Mouse (Mus musculus) CH12.LX (cell line): ENCODE results near the gene Gm4981. TPM values are rescaled to one million over a fixed set of nuclear protein-coding genes. Genes with fewer than 3 reads are reported as not detected.
A peak's percentile ranks its signal among the peaks of the same experiment; 100 is the strongest.

ENCODE experiments used
- DNase-seq: peaks from one replicate; pipeline ENCODE4 v3.0.0-alpha.2; 2013; ENCODE audit errors: extremely low read depth
- H3K27ac ChIP-seq: 2 replicates; pipeline ENCODE4 v1.5.1; 2012; ENCODE audit warnings: low read depth, mild to moderate bottlenecking, control low read depth, moderate library complexity; ENCODE audit not compliant: insufficient read depth
- H3K27me3 ChIP-seq: replicated peaks from 2 replicates; pipeline ENCODE3; 2012; ENCODE audit warnings: inconsistent platforms
- H3K36me3 ChIP-seq, 2 experiments: replicated peaks in 1 of 2; 2 replicates each; pipeline versions ENCODE3 to v1.6.1; 2012; ENCODE audit warnings: inconsistent platforms in 1 of 2, low read length in 1 of 2, mild to moderate bottlenecking in 1 of 2, mixed read lengths in 1 of 2, moderate library complexity in 1 of 2; ENCODE audit not compliant: control insufficient read depth in 1 of 2, insufficient read depth in 1 of 2
- H3K4me1 ChIP-seq, 2 experiments: 2 replicates each; pipeline ENCODE4 v1.6.1; 2012; ENCODE audit warnings: inconsistent platforms in 1 of 2, moderate library complexity in 1 of 2; ENCODE audit not compliant: insufficient read depth in 2 of 2, control insufficient read depth in 1 of 2
- H3K4me2 ChIP-seq: 2 replicates; pipeline ENCODE4 v1.6.1; 2012; ENCODE audit warnings: low read depth, mild to moderate bottlenecking, control low read depth; ENCODE audit not compliant: poor library complexity, insufficient read depth, severe bottlenecking
- H3K4me3 ChIP-seq, 3 experiments: fragments of 150-350 bp in 1 of 3; sonication (generic) in 1 of 3; replicated peaks in 1 of 3; 2 replicates each; pipeline versions ENCODE3 to v1.5.1; 2011 to 2012; ENCODE audit warnings: low read depth in 2 of 3, low read length in 2 of 3, mild to moderate bottlenecking in 2 of 3, moderate library complexity in 2 of 3, control low read depth in 1 of 3, improper control_type of control experiment in 1 of 3, inconsistent platforms in 1 of 3, mixed read lengths in 1 of 3; ENCODE audit not compliant: poor library complexity in 1 of 3
- H3K79me2 ChIP-seq: replicated peaks from 2 replicates; pipeline ENCODE4 v1.6.1; 2012; ENCODE audit warnings: mild to moderate bottlenecking, moderate library complexity; ENCODE audit not compliant: control insufficient read depth, poor library complexity, insufficient read depth, severe bottlenecking; ENCODE audit errors: extremely low read depth
- H3K9ac ChIP-seq: 2 replicates; pipeline ENCODE4 v1.6.1; 2012; ENCODE audit warnings: low read depth, mild to moderate bottlenecking, control low read depth, moderate library complexity; ENCODE audit not compliant: insufficient read depth
- H3K9me3 ChIP-seq: replicated peaks from 2 replicates; pipeline ENCODE3; 2012; ENCODE audit warnings: low read length, inconsistent platforms, mixed read lengths
- BHLHE40 ChIP-seq: IDR thresholded peaks from 2 replicates; pipeline ENCODE4 v1.6.1; 2011; ENCODE audit warnings: mild to moderate bottlenecking, low read depth, low read length, improper control_type of control experiment
- CHD1 ChIP-seq: IDR thresholded peaks from 2 replicates; pipeline ENCODE4 v1.6.1; 2012; ENCODE audit warnings: low read depth, low read length, improper control_type of control experiment, inconsistent platforms
- CHD2 ChIP-seq: IDR thresholded peaks from 2 replicates; pipeline ENCODE4 v1.6.1; 2011; ENCODE audit warnings: low read length, improper control_type of control experiment
- CTCF ChIP-seq, 2 experiments: IDR thresholded peaks in 1 of 2; conservative IDR thresholded peaks in 1 of 2; 2 replicates each; pipeline ENCODE4 v1.5.1; 2011 to 2012; ENCODE audit warnings: low read depth in 2 of 2, low read length in 2 of 2, improper control_type of control experiment in 1 of 2, inconsistent platforms in 1 of 2, mild to moderate bottlenecking in 1 of 2, moderate library complexity in 1 of 2
- ELF1 ChIP-seq: IDR thresholded peaks from 2 replicates; pipeline ENCODE4 v1.6.1; 2014; ENCODE audit warnings: low read depth, mild to moderate bottlenecking, inconsistent platforms, low read length, improper control_type of control experiment
- EP300 ChIP-seq: IDR thresholded peaks from 2 replicates; pipeline ENCODE4 v1.6.1; 2011; ENCODE audit warnings: low read length, improper control_type of control experiment
- ETS1 ChIP-seq: conservative IDR thresholded peaks from 2 replicates; pipeline ENCODE4 v1.6.1; 2012; ENCODE audit warnings: low read depth, mild to moderate bottlenecking, inconsistent platforms, low read length, improper control_type of control experiment, moderate library complexity
- GABPA ChIP-seq: IDR thresholded peaks from 2 replicates; pipeline ENCODE4 v1.6.1; 2012; ENCODE audit warnings: low read depth, low read length, improper control_type of control experiment, inconsistent platforms; ENCODE audit not compliant: insufficient replicate concordance
- HCFC1 ChIP-seq: IDR thresholded peaks from 2 replicates; pipeline ENCODE4 v1.6.1; 2012; ENCODE audit warnings: low read depth, mild to moderate bottlenecking, inconsistent platforms, low read length, improper control_type of control experiment
- IRF4 ChIP-seq: IDR thresholded peaks from 2 replicates; pipeline ENCODE4 v1.6.1; 2014; ENCODE audit warnings: low read depth, mild to moderate bottlenecking, inconsistent platforms, low read length, improper control_type of control experiment
- JUN ChIP-seq: IDR thresholded peaks from 2 replicates; pipeline ENCODE4 v1.6.1; 2011; ENCODE audit warnings: low read depth, mild to moderate bottlenecking, low read length, improper control_type of control experiment, moderate library complexity; ENCODE audit not compliant: insufficient read depth
- JUND ChIP-seq: conservative IDR thresholded peaks from 2 replicates; pipeline ENCODE4 v1.6.1; 2011; ENCODE audit warnings: low read depth, low read length, improper control_type of control experiment
- KAT2A ChIP-seq: IDR thresholded peaks from 2 replicates; pipeline ENCODE4 v1.6.1; 2012; ENCODE audit warnings: low read length, improper control_type of control experiment, inconsistent platforms; ENCODE audit not compliant: insufficient replicate concordance
- MAFK ChIP-seq: IDR thresholded peaks from 2 replicates; pipeline ENCODE4 v1.6.1; 2011; ENCODE audit warnings: low read length, improper control_type of control experiment; ENCODE audit not compliant: insufficient replicate concordance
- MAX ChIP-seq: IDR thresholded peaks from 2 replicates; pipeline ENCODE4 v1.6.1; 2011; ENCODE audit warnings: low read length, improper control_type of control experiment
- MAZ ChIP-seq: IDR thresholded peaks from 2 replicates; pipeline ENCODE4 v1.6.1; 2012; ENCODE audit warnings: low read depth, mild to moderate bottlenecking, inconsistent platforms, low read length, improper control_type of control experiment, moderate library complexity
- MEF2A ChIP-seq: IDR thresholded peaks from 2 replicates; pipeline ENCODE4 v1.6.1; 2014; ENCODE audit warnings: low read depth, mild to moderate bottlenecking, inconsistent platforms, low read length, improper control_type of control experiment, borderline replicate concordance
- MXI1 ChIP-seq: IDR thresholded peaks from 2 replicates; pipeline ENCODE4 v1.6.1; 2011; ENCODE audit warnings: mild to moderate bottlenecking, low read depth, low read length, improper control_type of control experiment
- MYC ChIP-seq: IDR thresholded peaks from 2 replicates; pipeline ENCODE4 v1.6.1; 2011; ENCODE audit warnings: low read depth, mild to moderate bottlenecking, improper control_type of control experiment, low read length
- NELFE ChIP-seq: IDR thresholded peaks from 2 replicates; pipeline ENCODE4 v1.6.1; 2011; ENCODE audit warnings: low read depth, low read length, improper control_type of control experiment
- NRF1 ChIP-seq: IDR thresholded peaks from 2 replicates; pipeline ENCODE4 v1.6.1; 2014; ENCODE audit warnings: low read depth, mild to moderate bottlenecking, inconsistent platforms, low read length, improper control_type of control experiment, moderate library complexity
- PAX5 ChIP-seq: IDR thresholded peaks from 2 replicates; pipeline ENCODE4 v1.6.1; 2012; ENCODE audit warnings: low read length, inconsistent platforms, mixed read lengths
- POLR2A ChIP-seq: IDR thresholded peaks from 2 replicates; pipeline ENCODE4 v1.6.1; 2011; ENCODE audit warnings: low read depth, mild to moderate bottlenecking, improper control_type of control experiment, low read length
- POLR2AphosphoS2 ChIP-seq: IDR thresholded peaks from 2 replicates; pipeline ENCODE4 v1.6.1; 2011; ENCODE audit warnings: low read depth, low read length, improper control_type of control experiment
- RAD21 ChIP-seq: IDR thresholded peaks from 2 replicates; pipeline ENCODE4 v1.6.1; 2011; ENCODE audit warnings: low read depth, mild to moderate bottlenecking, low read length, improper control_type of control experiment, moderate library complexity
- RCOR1 ChIP-seq: conservative IDR thresholded peaks from 2 replicates; pipeline ENCODE4 v1.6.1; 2012; ENCODE audit warnings: low read depth, mild to moderate bottlenecking, inconsistent platforms, low read length, improper control_type of control experiment
- SMC3 ChIP-seq: IDR thresholded peaks from 2 replicates; pipeline ENCODE4 v1.6.1; 2011; ENCODE audit warnings: low read depth, low read length, improper control_type of control experiment
- TBP ChIP-seq: conservative IDR thresholded peaks from 2 replicates; pipeline ENCODE4 v1.6.1; 2011; ENCODE audit warnings: low read depth, low read length, improper control_type of control experiment
- TCF12 ChIP-seq: IDR thresholded peaks from 2 replicates; pipeline ENCODE4 v1.6.1; 2014; ENCODE audit warnings: low read depth, mild to moderate bottlenecking, inconsistent platforms, low read length, improper control_type of control experiment
- UBTF ChIP-seq: IDR thresholded peaks from 2 replicates; pipeline ENCODE4 v1.6.1; 2012; ENCODE audit warnings: low read depth, mild to moderate bottlenecking, inconsistent platforms, low read length, improper control_type of control experiment, moderate library complexity
- USF1 ChIP-seq: IDR thresholded peaks from 2 replicates; pipeline ENCODE4 v1.6.1; 2014; ENCODE audit warnings: low read depth, mild to moderate bottlenecking, inconsistent platforms, low read length, improper control_type of control experiment
- USF2 ChIP-seq: conservative IDR thresholded peaks from 2 replicates; pipeline ENCODE4 v1.6.1; 2011; ENCODE audit warnings: low read depth, low read length, improper control_type of control experiment
- ZC3H11A ChIP-seq: IDR thresholded peaks from 2 replicates; pipeline ENCODE4 v1.6.1; 2012; ENCODE audit warnings: low read depth, mild to moderate bottlenecking, inconsistent platforms, low read length, improper control_type of control experiment
- ZKSCAN1 ChIP-seq: IDR thresholded peaks from 2 replicates; pipeline ENCODE4 v1.6.1; 2012; ENCODE audit warnings: low read depth, inconsistent platforms, low read length, improper control_type of control experiment, borderline replicate concordance
- ZMIZ1 ChIP-seq: IDR thresholded peaks from 2 replicates; pipeline ENCODE4 v1.6.1; 2012; ENCODE audit warnings: low read depth, mild to moderate bottlenecking, inconsistent platforms, low read length, improper control_type of control experiment
- ZNF384 ChIP-seq: IDR thresholded peaks from 2 replicates; pipeline ENCODE4 v1.6.1; 2012; ENCODE audit warnings: low read depth, low read length, improper control_type of control experiment, inconsistent platforms
- dilution Hi-C: fragments of 300-500 bp; cut with MboI; formaldehyde crosslinking; loops from 2 replicates; pipeline ENCODE4 v1.14.3; 2020; ENCODE audit warnings: low sequenced_read_pairs; ENCODE audit not compliant: extremely low pct_unique_long_range_greater_than_20kb, extremely low pct_ligation_motif_present
- in situ Hi-C: fragments of 300-500 bp; cut with MboI; formaldehyde crosslinking; loops from 3 replicates; pipeline ENCODE4 v1.14.3; 2019; ENCODE audit warnings: low sequenced_read_pairs, low pct_ligation_motif_present, low pct_unique_long_range_greater_than_20kb, mixed read lengths
- polyA plus RNA-seq: library from polyadenylated mRNA; unstranded; fragments of >175 nt; gene quantifications from 2 replicates; pipeline ENCODE4 v1.2.1, GENCODE M21; 2012; ENCODE audit warnings: low read depth; ENCODE audit not compliant: insufficient read length
- total RNA-seq, 2 experiments: library from RNA; depleted of rRNA; stranded (reverse); fragments of 300-350 nt in 1 of 2; fragments of >200 nt in 1 of 2; gene quantifications; 2 replicates each; pipeline ENCODE4 v1.2.3; 2012 to 2014

Gene Gm4981
- total and polyA plus RNA-seq, 3 experiments, result not detected

- TF ChIP-seq ZKSCAN1 (no peak), POLR2AphosphoS2 (peak; percentile 91), EP300 (no peak), KAT2A (0 out of 2 replicates have a peak, but pooled peaks have one; percentile 67), USF1 (no peak), ZMIZ1 (peak; percentile 35; the same call in 1 of the 2 replicates), USF2 (no peak)
Observed at GRCm38 (mm10) chr10:58255213-58255892, 18.9 kb upstream of the Gm4981 start, which contains the start of gene Gcc2 (continued).

- H3K27me3 ChIP-seq, result no peaks in the 10 kb centered on the region
- in situ Hi-C loops (no loop called here), dilution Hi-C loops (no loop called here)
- peaks cover 9 to 16% of the 10 kb centered on the region in 2 experiments for H3K36me3 ChIP-seq
- H3K4me3 ChIP-seq, result peak overlapping the region; percentile 90 to 91 (median 91)
- no peak overlapping the region for H3K27ac ChIP-seq
- peaks cover 0 to 18% of the 10 kb centered on the region in 2 experiments; a peak in 2 of 4 replicates for H3K4me1 ChIP-seq
- peaks cover 5% of the 10 kb centered on the region; the same call in 1 of the 2 replicates for H3K79me2 ChIP-seq
- peak overlapping the region; percentile 95 for H3K4me2 ChIP-seq
- peak; percentile 28 for DNase-seq
- H3K9me3 ChIP-seq, result no peaks in the 10 kb centered on the region
- peak overlapping the region; percentile 72 for H3K9ac ChIP-seq
- no peak for TF ChIP-seq MAZ
- TF ChIP-seq JUN, result no peak
- no peak for TF ChIP-seq MAFK
- TF ChIP-seq ZMIZ1, result no peak
- no peak for TF ChIP-seq PAX5
- no peak for TF ChIP-seq MXI1
- TF ChIP-seq ZKSCAN1, result no peak
- no peak for TF ChIP-seq HCFC1
- no peak for TF ChIP-seq RCOR1
- no peak for TF ChIP-seq ELF1
- TF ChIP-seq ETS1, result no peak
- TF ChIP-seq TBP, result no peak
- peak; percentile 84 for TF ChIP-seq BHLHE40
- TF ChIP-seq MAX, result peak; percentile 81
- no peak for TF ChIP-seq IRF4
- TF ChIP-seq MYC, result no peak
- no peak for TF ChIP-seq GABPA
- TF ChIP-seq JUND, result no peak
- no peak for TF ChIP-seq RAD21
- no peak for TF ChIP-seq TCF12
- no peak for TF ChIP-seq POLR2A
- no peak for TF ChIP-seq CHD1
- no peak for TF ChIP-seq UBTF
- no peak for TF ChIP-seq EP300
- TF ChIP-seq ZC3H11A, result no peak
- TF ChIP-seq MEF2A, result no peak
- TF ChIP-seq POLR2AphosphoS2, result no peak
- no peak for TF ChIP-seq NELFE
- no peak for TF ChIP-seq NRF1
- no peak for TF ChIP-seq CTCF (conservative IDR thresholded peaks at IDR 0.05 in 1 of 2, IDR thresholded peaks at IDR 0.05 in 1 of 2; ENCODE audit: low read depth in 2 of 2, low read length in 2 of 2)
- no peak for TF ChIP-seq ZNF384
- TF ChIP-seq CHD2, result no peak
- peak; percentile 32; the same call in 1 of the 2 replicates for TF ChIP-seq USF1
- no peak for TF ChIP-seq SMC3
Observed at GRCm38 (mm10) chr10:58254635-58255175, 18.2 kb upstream of the Gm4981 start.
